Mouse (Mus musculus) kidney, postnatal 4 days (tissue): ENCODE data around the gene Olfr214.
"Not testable (repeated sequence)": the region's sequence is repeated elsewhere in the genome, so short reads cannot be mapped to it uniquely, and the experiment has no call there.

Experiments used
- DNase-seq, 2 experiments: peaks; one replicate each; pipeline ENCODE4 v3.0.0; 2021; ENCODE audit warnings: mixed read lengths in 2 of 2

Gene Olfr214

DNA sequence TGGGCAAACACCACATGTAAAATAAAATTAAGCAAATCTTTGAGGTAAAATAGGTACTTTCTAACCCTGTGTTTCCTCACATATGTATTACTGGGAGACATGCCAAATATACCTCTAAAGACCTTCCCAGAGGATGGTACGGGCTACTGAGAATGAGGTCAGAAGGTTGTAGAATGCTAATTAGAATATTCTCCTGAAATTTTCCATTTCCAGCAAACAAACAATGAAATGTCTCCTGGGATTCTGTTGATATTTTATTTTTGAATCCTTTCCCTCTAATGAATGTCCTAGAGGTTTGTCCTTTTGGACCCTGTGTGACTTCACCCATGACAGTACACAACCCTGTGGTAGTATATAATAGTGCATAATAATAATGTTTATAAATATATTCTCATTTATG is at the start of gene Olfr214:
Olfr214 (plus strand) TSS at position 301 of the 400 bp plus-strand sequence.
- no peak for DNase-seq

DNA sequence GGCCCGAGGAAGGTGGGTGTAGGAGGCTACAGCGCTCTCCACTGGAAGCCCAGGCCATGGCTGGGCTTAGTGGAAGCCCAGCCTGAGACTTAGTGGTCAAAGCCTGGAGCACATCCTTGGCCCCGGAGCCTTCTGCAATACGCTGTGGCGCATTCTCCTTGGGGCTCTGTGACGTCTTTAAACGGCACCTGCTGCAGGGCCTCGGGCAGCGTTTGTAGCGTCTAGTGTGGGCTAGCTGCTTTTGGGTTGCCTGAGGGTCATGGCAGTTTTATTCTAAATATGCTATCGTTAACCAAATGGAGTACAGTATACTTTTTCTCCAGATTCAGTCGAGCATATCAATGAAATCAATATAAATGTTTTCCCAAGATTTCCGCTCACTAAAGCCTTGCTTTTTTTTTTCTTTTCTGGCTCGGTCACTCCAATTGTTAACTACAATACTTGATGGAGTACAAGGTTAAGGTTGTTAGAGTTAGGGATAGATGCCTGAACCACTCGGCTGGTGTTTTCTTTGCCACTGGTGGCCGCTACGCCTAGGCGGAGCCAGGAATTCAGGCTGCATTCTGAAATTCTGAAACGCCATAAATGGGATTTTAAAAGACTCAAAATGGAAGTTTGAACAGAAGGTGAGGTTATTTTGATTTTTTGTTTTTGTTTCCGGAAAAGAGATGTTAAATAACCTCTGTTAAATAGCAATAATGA is 47.6 kb upstream of the Olfr214 start, which contains the start of gene Olfr212:
Olfr212 (plus strand) TSS at position 215 of the 702 bp plus-strand sequence.
- not testable (repeated sequence) for DNase-seq

DNA sequence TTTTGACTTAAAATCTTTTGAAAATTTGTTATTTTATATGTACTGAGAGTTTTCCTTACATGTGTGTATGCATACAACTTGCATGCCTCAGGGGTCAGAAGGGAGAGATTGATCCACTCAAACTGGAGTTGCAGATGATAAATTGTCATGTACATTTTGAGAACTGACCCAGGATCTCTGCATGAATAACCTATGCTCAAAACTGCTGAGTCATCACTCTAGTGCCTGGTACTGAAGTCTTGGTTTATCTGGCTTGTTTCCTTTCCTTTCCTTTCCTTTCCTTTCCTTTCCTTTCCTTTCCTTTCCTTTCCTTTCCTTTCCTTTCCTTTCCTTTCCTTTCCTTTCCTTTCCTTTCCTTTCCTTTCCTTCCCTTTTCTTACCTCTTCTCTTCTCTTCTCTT is 39.2 kb upstream of the Olfr214 start:
- no peak for DNase-seq

DNA sequence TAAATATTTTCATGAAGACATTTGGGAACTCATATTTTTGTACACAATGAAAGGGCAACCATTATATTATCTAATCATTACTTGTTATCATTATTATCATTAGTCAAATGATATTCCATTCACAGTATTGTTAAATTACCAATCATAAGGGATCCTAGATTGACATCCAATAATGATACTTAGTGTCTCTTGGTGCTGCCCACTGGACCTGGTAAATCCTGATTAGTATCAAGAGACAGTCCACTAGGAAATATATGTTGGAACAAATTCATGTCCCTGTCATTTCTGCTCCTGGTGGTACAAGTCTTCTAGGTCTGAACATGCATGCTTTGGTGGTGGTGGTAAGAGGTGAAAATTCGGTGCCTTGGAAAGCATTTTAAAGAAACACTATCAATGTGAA is 15.9 kb upstream of the Olfr214 start, which contains the start of gene Olfr213:
Olfr213 (plus strand) TSS at position 301 of the 400 bp plus-strand sequence.
- no peak for DNase-seq

DNA sequence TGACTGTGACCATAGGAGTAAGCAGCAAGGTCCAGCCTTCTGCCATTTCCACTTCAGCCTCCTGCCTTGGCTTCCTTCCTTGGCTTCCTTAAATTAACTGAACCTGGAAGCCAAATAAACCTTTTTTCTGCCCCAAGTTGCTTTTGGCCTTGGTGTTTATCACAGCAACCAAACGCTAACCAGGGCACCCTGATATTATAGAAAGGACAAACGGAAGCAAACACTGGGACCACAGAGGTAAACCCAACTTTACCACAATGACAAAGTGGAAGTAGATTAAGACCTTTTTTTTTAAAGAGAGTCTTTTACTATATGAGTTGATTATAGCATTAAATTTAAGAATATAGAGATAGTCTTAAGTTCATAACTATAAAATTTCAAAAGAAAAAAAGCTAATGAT is 11.5 kb upstream of the Olfr214 start:
- DNase-seq, result no peak

DNA sequence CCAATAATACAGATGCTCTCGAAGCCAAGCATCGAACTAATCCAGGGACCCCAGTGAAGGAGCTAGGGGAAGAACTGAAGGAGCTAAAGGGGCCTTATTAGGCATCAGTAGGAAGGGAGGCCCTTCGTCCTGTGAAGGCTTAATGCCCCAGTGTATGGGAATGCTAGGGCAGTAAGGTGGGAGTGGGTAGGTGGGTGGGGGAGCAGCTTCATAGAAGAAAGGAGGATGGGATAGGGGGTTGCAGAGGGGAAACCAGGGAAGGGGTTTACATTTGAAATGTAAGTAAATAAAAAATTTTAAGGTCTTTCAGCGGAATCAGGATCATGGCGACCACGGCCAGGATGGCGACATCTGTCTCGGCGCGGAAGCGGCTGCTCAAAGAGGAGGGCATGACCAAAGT is 3.2 kb upstream of the Olfr214 start, which contains the start of gene Gm5580:
Gm5580 (plus strand) TSS at position 301 of the 400 bp plus-strand sequence.
- DNase-seq, result not testable (repeated sequence)

DNA sequence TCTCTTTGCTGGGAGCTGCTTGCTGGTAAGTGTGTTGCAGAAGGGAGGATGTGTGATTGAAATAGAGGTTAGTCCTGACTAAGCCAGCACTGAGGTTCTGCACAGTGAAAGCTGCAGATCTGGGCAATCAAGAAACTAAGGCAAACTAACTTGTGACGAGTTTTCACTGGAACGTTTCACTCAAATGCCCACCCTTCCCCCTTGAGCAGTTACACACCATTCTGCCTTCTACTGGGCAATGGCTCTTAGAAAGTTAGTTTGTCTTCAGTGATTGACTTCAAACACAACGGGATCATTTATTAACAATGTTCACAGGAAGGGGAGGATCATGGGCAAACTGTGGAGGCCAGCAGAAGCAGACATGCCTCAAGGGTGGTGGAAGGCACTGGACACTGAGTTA is 917 bp downstream of the Olfr214 start:
- peak; percentile 4 to 18 for DNase-seq

DNA sequence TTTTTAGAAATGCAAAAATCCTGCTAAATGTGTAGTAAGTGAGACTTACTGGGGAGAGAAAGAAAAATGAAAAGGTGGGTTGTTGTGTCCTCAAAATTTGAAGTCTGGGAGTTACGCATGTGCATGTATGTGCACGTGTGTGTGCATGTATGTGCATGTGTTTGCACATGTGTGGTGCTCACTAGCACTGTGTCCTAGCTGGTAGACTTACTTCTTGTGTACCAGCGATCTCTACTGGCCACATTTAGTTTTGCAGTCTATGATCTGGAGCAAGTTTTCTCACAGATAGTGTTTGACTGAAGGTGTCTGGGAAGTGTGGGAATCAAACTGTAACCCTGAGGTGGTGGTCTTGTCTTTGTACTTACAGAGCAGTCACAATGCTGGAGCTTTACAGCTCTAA is 15.8 kb downstream of the Olfr214 start:
- peak; percentile 21 to 38 for DNase-seq

DNA sequence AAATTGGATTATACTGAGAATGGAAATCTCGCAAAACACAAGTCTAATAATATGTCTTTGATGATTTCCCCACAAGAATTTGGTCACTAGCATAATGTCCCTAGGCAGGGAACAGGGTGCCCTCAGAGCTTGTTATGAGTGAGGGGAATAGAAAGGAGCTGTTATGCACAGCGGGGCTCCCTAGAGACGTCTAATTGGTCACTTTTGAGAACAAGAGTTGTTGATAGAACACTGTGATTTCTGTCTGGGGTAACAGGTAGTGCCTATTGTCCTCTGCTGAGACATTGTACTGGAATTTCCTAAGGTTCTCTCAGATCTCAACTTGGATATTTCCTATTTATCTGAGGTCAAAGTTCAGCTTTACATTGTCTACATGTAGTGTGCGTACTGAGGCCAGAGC is 30.1 kb downstream of the Olfr214 start, which contains the start of gene Olfr215:
Olfr215 (minus strand) TSS at position 101 of the 400 bp plus-strand sequence.
- no peak for DNase-seq

DNA sequence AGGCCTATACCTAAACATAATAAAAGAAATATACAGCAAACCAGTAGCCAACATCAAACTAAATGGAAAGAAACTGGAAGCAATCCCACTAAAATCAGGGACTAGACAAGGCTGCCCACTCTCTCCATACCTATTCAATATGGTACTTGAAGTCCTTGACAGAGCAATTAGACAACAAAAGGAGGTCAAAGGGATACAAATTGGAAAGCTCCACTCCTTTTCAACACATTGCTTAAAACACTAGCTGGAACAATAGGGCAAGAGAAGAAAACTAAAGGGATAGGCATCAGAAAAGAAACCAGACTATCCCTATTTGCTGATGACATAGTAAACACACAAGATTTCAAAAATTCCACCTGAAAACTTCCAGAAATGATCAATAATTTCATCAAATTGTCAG is 46.9 kb downstream of the Olfr214 start:
- not testable (repeated sequence) for DNase-seq

DNA sequence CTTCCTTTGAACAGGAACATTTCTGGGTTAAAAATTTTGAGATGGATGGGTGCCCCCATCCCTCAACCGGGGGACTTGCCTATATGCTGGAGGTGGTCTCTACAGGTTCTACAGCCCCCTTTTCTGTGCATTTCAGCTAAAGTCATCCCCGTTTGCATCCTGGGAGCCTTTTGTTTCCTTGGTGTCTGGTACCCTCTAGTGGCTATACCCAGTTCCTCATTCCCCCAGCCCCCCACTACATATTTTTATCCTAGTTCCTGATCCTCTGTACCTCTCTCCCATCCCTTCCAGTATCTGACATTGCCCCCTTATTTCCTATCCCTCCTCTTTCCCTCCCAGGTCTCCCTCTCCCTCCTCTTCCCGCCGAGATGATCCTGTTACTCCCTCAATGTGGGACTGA is 53.2 kb downstream of the Olfr214 start:
- no peak for DNase-seq
